Mouse (Mus musculus) forebrain, embryonic 11.5 days (tissue): Measurements from ENCODE around the gene 4930404N11Rik. TPM values are rescaled to one million over a fixed set of nuclear protein-coding genes. Genes with fewer than 3 reads are reported as not detected.

ENCODE experiments used
- microRNA-seq: library from miRNA; unstranded; fragments of <30 nt; microRNA quantifications from one replicate; pipeline ENCODE4, GENCODE M21; 2016; ENCODE audit not compliant: insufficient number of aligned reads
- polyA plus RNA-seq: library from polyadenylated mRNA; unstranded; fragments of >200 nt; fragmentation: Nextera tagmentation; extraction: Ambion mirVana; gene quantifications from 2 replicates; pipeline ENCODE4 v1.2.1, GENCODE M21; 2014

Gene 4930404N11Rik
- polyA plus RNA-seq, 1 experiment from 2014 or later, result 0.15 TPM

Small RNA genes within 50 kb of the gene (microRNA-seq; reads per million reads assigned to microRNA genes)
- not detected for gene Mir6913

Other genes starting within 250 kb of the 4930404N11Rik start
- 8.8 and 10.1 TPM in 2 replicates for gene Zbtb7a, start 230.6 kb downstream of the 4930404N11Rik start, polyA plus RNA-seq
- gene Pias4, start 197.9 kb downstream of the 4930404N11Rik start, polyA plus RNA-seq, result 54.0 and 65.0 TPM in 2 replicates
- 467 and 501 TPM in 2 replicates for gene Eef2, start 189.2 kb downstream of the 4930404N11Rik start, polyA plus RNA-seq
- 54.8 and 59.3 TPM in 2 replicates for gene Dapk3, start 182.8 kb downstream of the 4930404N11Rik start, polyA plus RNA-seq
- not detected in 2 replicates for gene 4930442H23Rik, start 182.0 kb downstream of the 4930404N11Rik start, polyA plus RNA-seq
- not detected in 2 replicates for gene Nmrk2, start 163.8 kb downstream of the 4930404N11Rik start, polyA plus RNA-seq
- gene Atcay, start 135.0 kb downstream of the 4930404N11Rik start, polyA plus RNA-seq, result 20.9 and 23.2 TPM in 2 replicates
- 5.3 and 6.4 TPM in 2 replicates for gene Zfr2, start 132.7 kb downstream of the 4930404N11Rik start, polyA plus RNA-seq
- 2.6 and 4.0 TPM in 2 replicates for gene Matk, start 112.9 kb downstream of the 4930404N11Rik start, polyA plus RNA-seq
- 147 and 154 TPM in 2 replicates for gene Mrpl54, start 98.9 kb downstream of the 4930404N11Rik start, polyA plus RNA-seq
- gene Apba3, start 98.9 kb downstream of the 4930404N11Rik start, polyA plus RNA-seq, result 36.2 and 42.0 TPM in 2 replicates
- 10.1 and 11.9 TPM in 2 replicates for gene Tjp3, start 74.2 kb downstream of the 4930404N11Rik start, polyA plus RNA-seq
- gene Pip5k1c, start 72.9 kb downstream of the 4930404N11Rik start, polyA plus RNA-seq, result 74.1 and 74.9 TPM in 2 replicates
- 51.2 and 53.2 TPM in 2 replicates for gene Cactin, start 44.7 kb downstream of the 4930404N11Rik start, polyA plus RNA-seq
- gene Tbxa2r, start 37.1 kb downstream of the 4930404N11Rik start, polyA plus RNA-seq, result 1.9 and 2.6 TPM in 2 replicates
- 0.07 TPM in 1 of 2 replicates, not detected in the other for gene Gipc3, start 22.6 kb downstream of the 4930404N11Rik start, polyA plus RNA-seq
- gene Hmg20b, start 15.3 kb downstream of the 4930404N11Rik start, polyA plus RNA-seq, result 109 and 111 TPM in 2 replicates
- gene Mfsd12, start 8.3 kb downstream of the 4930404N11Rik start, polyA plus RNA-seq, result 4.5 and 4.7 TPM in 2 replicates
- gene Fzr1, start 12.7 kb upstream of the 4930404N11Rik start, polyA plus RNA-seq, result 132 and 144 TPM in 2 replicates
- 61.0 and 66.3 TPM in 2 replicates for gene Dohh, start 18.6 kb upstream of the 4930404N11Rik start, polyA plus RNA-seq
- gene Gm48551, start 18.6 kb upstream of the 4930404N11Rik start, polyA plus RNA-seq, result 3.0 and 3.5 TPM in 2 replicates
- gene Gm48552, start 23.2 kb upstream of the 4930404N11Rik start, polyA plus RNA-seq, result 1.1 and 3.0 TPM in 2 replicates
- 2.8 and 3.3 TPM in 2 replicates for gene Smim24, start 27.2 kb upstream of the 4930404N11Rik start, polyA plus RNA-seq
- 10.5 and 10.8 TPM in 2 replicates for gene Nfic, start 89.8 kb upstream of the 4930404N11Rik start, polyA plus RNA-seq
- gene Celf5, start 116.9 kb upstream of the 4930404N11Rik start, polyA plus RNA-seq, result 9.7 and 19.6 TPM in 2 replicates
- gene Ncln, start 130.6 kb upstream of the 4930404N11Rik start, polyA plus RNA-seq, result 71.8 and 72.3 TPM in 2 replicates
- gene S1pr4, start 134.3 kb upstream of the 4930404N11Rik start, polyA plus RNA-seq, result 0.36 and 0.68 TPM in 2 replicates
- 0.45 and 0.68 TPM in 2 replicates for gene Gna15, start 158.4 kb upstream of the 4930404N11Rik start, polyA plus RNA-seq
- 77.1 and 84.5 TPM in 2 replicates for gene Gna11, start 179.4 kb upstream of the 4930404N11Rik start, polyA plus RNA-seq
- 324 and 355 TPM in 2 replicates for gene Aes, start 193.7 kb upstream of the 4930404N11Rik start, polyA plus RNA-seq
- gene Tle2, start 208.7 kb upstream of the 4930404N11Rik start, polyA plus RNA-seq, result 7.2 and 8.1 TPM in 2 replicates
- gene Tle6, start 235.3 kb upstream of the 4930404N11Rik start, polyA plus RNA-seq, result 3.9 and 7.7 TPM in 2 replicates
- gene BC025920, start 240.5 kb upstream of the 4930404N11Rik start, polyA plus RNA-seq, result 1.6 and 2.1 TPM in 2 replicates